Mouse (Mus musculus): ENCODE data around the gene Pde4a.
"Not testable (repeated sequence)": the region's sequence is repeated elsewhere in the genome, so short reads cannot be mapped to it uniquely, and the experiment has no call there.

The Pde4a gene

GRCm38 (mm10) chr9:21219820-21220219, 54.3 kb downstream of the Pde4a start:
- DNase-seq (ENCODE audit: low spot score in 2 of 2), result no peak

- DNase-seq (ENCODE audit: low spot score in 2 of 2), result peak; percentile 82 to 89
These were observed 55.2 kb downstream of the Pde4a start for GRCm38 (mm10) chr9:21220490-21221382.

GRCm38 (mm10) chr9:21221383-21221929, 55.9 kb downstream of the Pde4a start:
- no peak for DNase-seq (ENCODE audit: low spot score in 2 of 2)

GRCm38 (mm10) chr9:21223490-21223889, 58.0 kb downstream of the Pde4a start:
- DNase-seq (ENCODE audit: low spot score in 2 of 2), result not testable (repeated sequence)

GRCm38 (mm10) chr9:21223906-21224305, 58.4 kb downstream of the Pde4a start:
- no peak for DNase-seq (ENCODE audit: low spot score in 2 of 2)

- no peak for DNase-seq (ENCODE audit: low spot score in 2 of 2)
These were observed 59.3 kb downstream of the Pde4a start for GRCm38 (mm10) chr9:21224576-21225414.

GRCm38 (mm10) chr9:21225415-21225758, 59.9 kb downstream of the Pde4a start:
- DNase-seq (ENCODE audit: low spot score in 2 of 2), result no peak

GRCm38 (mm10) chr9:21227342-21227741, 61.8 kb downstream of the Pde4a start:
- DNase-seq (ENCODE audit: low spot score in 2 of 2), result no peak

- DNase-seq (ENCODE audit: low spot score in 2 of 2), result no peak
These were observed 66.0 kb downstream of the Pde4a start for GRCm38 (mm10) chr9:21231551-21231950.

GRCm38 (mm10) chr9:21232867-21233266, 67.4 kb downstream of the Pde4a start:
- no peak for DNase-seq (ENCODE audit: low spot score in 2 of 2)

GRCm38 (mm10) chr9:21233366-21233765, 67.9 kb downstream of the Pde4a start:
- DNase-seq (ENCODE audit: low spot score in 2 of 2), result no peak

GRCm38 (mm10) chr9:21233805-21234204, 68.3 kb downstream of the Pde4a start:
- no peak for DNase-seq (ENCODE audit: low spot score in 2 of 2)

- no peak for DNase-seq (ENCODE audit: low spot score in 2 of 2)
These were observed 69.8 kb downstream of the Pde4a start for GRCm38 (mm10) chr9:21235341-21235740.

GRCm38 (mm10) chr9:21236991-21237367, 71.5 kb downstream of the Pde4a start:
- no peak for DNase-seq (ENCODE audit: low spot score in 2 of 2)

- no peak for DNase-seq (ENCODE audit: low spot score in 2 of 2)
These were observed 72.0 kb downstream of the Pde4a start for GRCm38 (mm10) chr9:21237368-21238003.

- DNase-seq (ENCODE audit: low spot score in 2 of 2), result no peak
These were observed 72.7 kb downstream of the Pde4a start for GRCm38 (mm10) chr9:21238004-21238732.

GRCm38 (mm10) chr9:21238733-21239464, 73.4 kb downstream of the Pde4a start, which contains the start of gene Keap1:
Gene Keap1 (minus strand): TSS chr9:21239361.
- DNase-seq (ENCODE audit: low spot score in 2 of 2), result peak; percentile 70 to 76

GRCm38 (mm10) chr9:21239465-21239848, 73.9 kb downstream of the Pde4a start:
- DNase-seq (ENCODE audit: low spot score in 2 of 2), result no peak

GRCm38 (mm10) chr9:21241343-21241742, 75.8 kb downstream of the Pde4a start:
- peak; percentile 53 to 72 for DNase-seq (ENCODE audit: low spot score in 2 of 2)

GRCm38 (mm10) chr9:21243826-21244427, 78.4 kb downstream of the Pde4a start:
- no peak for DNase-seq (ENCODE audit: low spot score in 2 of 2)

Data from frontal cortex, postnatal 10 days (tissue).